Mouse (Mus musculus) erythroblast, embryonic 14.5 days (primary cell): ENCODE measurements around the gene Cnksr3.

ENCODE experiments used
- GATA1 ChIP-seq: IDR thresholded peaks from 2 replicates; pipeline ENCODE4 v1.6.1; 2012; ENCODE audit warnings: low read length, inconsistent platforms, mixed read lengths
- TAL1 ChIP-seq: IDR thresholded peaks from 3 replicates; pipeline ENCODE4 v1.6.1; 2012; ENCODE audit warnings: low read length, inconsistent platforms, mixed read lengths

DNA sequence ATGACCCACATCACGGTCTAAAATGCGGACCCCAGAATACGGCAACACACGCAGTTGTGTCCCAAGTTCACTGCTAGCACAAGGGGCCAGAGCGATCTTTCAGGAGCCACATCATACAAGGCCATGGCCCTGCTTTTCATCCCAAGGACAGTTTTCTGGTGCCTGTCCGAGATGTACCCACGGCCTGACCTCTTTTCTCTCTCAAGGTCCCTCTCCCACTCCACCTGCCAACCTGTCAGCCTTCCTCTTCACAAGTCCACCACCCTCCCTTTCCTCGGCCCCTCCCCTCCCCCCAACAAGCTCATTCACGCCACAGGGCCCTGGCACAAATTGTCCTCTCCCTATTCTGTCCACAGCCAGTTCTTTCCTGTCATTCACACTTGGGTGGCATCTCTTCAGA is 9.5 kb downstream of the Cnksr3 start:
- TF ChIP-seq TAL1 (no peak), GATA1 (no peak)
